Mouse (Mus musculus): ENCODE results near the gene Cnot10.

The Cnot10 gene

DNA sequence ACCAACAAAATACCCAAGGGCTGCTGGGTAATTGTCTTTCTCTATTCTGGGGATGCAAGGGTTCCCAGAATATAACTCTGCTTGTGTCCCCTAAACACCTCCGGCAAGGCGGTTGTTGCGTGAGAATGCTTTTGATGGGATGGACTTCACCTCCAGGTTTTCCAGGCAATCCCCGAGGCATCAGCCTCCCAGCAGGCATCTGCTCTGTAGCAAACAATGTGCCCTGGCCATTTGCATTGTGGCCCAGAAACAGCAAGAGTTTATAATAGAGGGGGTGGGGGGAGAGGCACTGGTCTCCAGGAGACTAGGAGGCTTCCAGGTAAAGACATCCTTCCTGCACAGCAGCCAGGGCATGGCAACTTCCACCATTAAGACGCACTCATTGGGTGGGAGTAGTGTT lies 90.9 kb downstream of the Cnot10 start:
- in situ Hi-C loops (cut with MboI, MseI) = no loop called here

DNA sequence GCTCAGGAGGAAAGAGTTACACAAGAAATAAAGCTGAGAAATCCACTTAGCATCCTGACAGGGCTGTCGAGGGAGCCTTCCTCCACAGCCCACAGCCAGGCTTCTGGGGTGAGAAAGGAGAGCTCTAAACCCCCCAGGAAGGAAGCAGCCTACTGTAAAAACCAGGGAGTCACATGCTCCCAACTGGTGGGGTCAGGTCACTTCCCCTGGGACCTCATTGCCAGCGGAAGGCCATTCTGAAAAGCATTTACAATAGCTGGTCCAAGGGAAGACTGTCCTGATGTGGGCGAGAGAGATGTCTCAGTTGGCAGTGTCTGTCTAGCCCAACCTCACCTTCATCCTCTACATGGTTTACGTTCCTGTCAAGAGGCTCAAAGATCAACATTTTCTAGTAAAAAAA lies 91.5 kb downstream of the Cnot10 start:
- in situ Hi-C loops (cut with MboI, MseI) = no loop called here

DNA sequence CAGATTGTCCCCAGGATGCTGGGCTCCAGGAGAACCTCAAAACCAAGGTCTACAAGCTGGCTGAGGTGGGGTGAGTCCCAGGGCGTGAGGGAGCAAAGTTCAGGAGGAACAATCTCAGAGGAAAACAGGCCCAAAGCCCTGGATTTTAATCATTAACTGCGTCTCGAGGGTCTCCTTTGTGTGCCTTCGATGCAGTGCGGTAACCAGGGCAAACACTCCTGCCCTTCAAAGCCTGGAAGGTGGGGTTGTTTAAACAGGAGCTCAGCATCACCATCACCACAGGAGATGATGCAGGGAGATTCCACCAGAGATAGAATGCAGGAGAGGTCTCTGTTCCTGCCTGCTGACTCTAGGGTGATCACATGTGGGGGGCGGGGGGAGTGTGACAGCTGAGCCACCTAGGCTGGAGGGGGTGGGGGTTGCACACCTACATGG lies 92.3 kb downstream of the Cnot10 start:
- in situ Hi-C loops (cut with MboI, MseI) = no loop called here

DNA sequence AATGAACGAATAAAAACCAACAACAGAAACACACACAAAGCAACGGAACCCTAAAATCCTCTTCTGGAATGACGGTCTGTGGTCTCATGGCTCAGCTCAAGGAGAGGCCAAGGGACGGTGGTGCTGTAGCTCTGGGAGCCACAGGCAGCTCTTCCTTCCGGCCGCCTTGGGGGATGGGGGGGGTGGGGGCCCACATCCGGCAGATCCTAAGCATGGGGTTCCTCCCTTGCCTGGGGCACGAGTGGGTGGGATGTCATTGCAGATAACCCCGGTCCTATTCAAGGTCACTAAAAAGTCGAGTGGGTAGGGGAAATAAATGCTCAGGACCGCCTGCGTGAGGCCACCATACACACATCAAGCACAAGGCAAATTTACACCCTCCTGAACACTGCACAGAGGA lies 93.2 kb downstream of the Cnot10 start:
- in situ Hi-C loops (cut with MboI, MseI) = no loop called here

DNA sequence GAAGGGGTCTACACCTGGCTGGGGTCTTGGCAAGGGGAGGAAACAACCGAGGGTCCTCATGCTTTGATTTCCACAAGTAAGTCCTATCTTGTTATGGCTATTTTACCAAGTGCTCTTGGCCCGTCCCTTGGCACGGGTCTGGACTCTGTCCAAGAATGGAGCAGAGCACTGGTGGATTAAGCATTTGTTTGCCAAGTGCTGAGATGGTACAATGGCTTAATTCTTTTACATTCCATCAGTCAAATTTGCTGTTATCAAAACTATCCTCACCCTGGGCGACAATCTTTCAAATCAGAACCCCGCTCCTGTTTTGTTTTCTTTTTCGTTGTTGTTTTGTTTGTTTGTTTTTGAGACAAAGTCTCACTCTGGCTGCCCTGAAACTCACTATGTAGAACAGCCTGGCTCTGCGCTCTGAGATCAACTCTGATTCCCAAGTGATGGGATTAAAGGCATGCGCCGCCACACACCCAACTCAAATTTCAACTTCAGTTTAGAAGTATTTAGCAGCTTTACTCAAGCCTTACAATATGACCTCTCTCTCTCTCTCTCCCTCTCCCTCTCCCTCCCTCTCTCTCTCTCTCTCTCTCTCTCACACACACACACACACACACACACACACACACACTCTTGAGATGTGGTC lies 95.1 kb downstream of the Cnot10 start:
- in situ Hi-C loops (cut with MboI, MseI) = no loop called here

DNA sequence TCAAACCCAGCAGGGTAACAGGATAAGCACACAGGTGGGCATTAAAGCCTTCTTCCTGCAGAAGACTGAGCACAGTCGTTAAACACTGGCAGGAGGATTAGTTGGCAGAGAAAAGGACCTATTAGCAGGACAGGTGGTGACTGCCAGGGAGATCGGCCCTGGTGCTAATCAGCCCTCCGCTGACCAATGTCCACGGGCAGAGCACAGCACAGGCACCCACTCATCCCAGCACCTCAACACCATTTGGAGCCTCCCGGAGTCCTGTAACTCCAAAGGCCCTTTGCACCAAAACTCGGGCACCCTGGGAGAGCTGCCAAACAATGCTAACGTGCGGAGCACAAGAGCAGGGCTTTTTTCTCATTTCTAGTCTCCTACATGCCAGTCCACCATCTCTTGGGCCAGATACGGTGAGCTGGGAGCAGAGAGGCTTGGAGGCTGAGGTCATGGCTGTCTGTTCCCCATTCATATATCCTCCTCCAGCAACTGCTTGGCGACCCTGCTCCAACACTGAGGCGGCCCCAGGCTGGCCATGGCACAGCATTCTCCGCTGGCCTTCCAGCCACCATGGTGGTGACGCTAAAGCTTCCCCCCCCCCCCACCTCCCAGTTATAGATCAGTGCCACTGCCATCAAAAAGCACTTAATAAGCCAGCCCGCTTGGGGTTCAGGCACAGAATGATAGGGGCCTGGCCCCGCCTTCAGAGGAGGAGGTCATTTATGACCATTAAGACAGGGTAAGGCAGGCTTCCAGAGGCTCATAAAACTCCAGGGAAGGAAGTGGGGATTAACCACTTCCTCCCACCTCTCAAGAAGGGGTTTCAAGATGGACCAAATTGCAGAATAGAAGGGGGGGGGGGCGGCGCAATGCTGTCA lies 95.9 kb downstream of the Cnot10 start:
- in situ Hi-C loops (cut with MboI, MseI) = no loop called here

DNA sequence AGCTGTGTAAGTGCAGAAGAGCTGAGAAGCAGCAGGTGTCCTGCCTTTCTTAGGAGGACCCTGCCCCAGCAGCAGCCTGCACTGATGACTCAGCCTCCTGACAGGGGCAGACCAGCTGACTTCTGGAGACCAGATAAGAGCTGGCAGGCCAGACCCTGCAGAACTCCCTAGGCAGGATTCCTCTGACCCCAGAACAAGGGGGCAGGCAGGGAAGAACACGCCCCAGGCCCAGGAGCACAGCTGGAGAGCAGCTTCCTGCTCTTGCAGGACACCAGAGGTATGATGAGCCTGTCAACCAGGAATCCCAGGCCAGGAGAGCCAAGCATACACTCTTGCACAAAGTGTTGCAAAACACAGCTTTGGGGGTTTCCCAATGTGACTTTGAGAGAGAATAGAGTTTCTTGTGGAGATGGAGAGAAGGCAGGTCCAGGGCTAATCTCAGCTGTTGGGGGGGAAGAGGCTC lies 98.7 kb downstream of the Cnot10 start:
- in situ Hi-C loops (cut with MboI, MseI) = no loop called here

DNA sequence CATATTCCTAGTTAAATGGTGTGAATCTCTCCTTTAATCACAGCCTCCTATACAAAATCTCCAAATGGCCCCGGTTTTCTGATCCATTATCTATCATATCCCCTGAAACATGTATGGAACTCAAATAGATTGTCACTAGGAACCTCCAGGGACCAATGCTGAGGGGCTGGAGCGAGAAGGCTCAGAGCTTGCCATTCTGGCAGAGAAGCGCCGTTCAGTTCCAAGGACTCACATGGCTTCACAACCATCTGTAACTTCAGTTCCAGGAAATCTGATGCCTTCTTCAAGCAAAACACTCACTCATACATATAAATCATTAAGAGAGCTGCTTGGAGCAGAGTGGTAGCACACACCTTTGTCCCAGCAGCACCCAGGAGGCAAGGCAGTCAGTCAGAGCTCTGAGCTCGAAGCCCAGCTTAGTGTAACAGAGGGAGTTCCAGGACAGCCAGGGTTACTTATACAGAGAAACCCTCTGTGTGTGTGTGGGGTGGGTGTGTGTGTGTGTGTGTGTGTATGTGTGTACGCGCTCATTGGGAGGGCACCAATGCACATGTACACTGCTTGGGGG lies 100.9 kb downstream of the Cnot10 start:
- in situ Hi-C loops (cut with MboI, MseI) = no loop called here

DNA sequence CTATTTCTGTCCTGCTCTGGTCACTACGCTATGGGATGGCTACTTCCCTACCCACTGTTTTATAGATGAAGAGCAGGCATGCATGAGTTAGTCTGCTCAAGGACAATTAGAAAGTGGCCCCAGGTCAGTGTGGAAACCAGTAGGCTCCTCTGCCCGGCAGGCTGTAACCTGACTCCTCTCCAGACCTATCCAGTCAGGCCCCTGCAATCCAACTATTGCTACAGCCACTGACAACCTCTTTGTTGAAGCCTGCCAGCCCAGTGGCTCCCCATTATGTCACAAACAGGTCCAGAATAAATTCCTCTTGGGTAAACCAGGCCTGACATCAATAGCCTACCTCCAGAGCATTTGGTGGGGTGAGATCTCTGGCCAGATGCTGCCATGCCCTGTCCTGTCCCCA lies 103.4 kb downstream of the Cnot10 start:
- in situ Hi-C loops (cut with MboI, MseI) = no loop called here

Measured in regulatory T cell (primary cell).